Mouse (Mus musculus) MN1 (cell line): ENCODE results near the gene Agrn.

Experiments used
- DNase-seq: peaks from one replicate; pipeline ENCODE4 v3.0.0-alpha.2; 2016; ENCODE audit warnings: low spot score

Agrn gene

GRCm38 (mm10) chr4:156202462-156202893 lies 5.2 kb upstream of the Agrn start:
- DNase-seq: peak; percentile 79

GRCm38 (mm10) chr4:156200623-156201475 lies 3.6 kb upstream of the Agrn start, which contains the start of gene Isg15:
Gene Isg15, minus strand, starts transcription at chr4:156200818.
- peak; percentile 76 for DNase-seq

GRCm38 (mm10) chr4:156197829-156198205 lies 529 bp upstream of the Agrn start:
- DNase-seq: peak; percentile 97

DNA sequence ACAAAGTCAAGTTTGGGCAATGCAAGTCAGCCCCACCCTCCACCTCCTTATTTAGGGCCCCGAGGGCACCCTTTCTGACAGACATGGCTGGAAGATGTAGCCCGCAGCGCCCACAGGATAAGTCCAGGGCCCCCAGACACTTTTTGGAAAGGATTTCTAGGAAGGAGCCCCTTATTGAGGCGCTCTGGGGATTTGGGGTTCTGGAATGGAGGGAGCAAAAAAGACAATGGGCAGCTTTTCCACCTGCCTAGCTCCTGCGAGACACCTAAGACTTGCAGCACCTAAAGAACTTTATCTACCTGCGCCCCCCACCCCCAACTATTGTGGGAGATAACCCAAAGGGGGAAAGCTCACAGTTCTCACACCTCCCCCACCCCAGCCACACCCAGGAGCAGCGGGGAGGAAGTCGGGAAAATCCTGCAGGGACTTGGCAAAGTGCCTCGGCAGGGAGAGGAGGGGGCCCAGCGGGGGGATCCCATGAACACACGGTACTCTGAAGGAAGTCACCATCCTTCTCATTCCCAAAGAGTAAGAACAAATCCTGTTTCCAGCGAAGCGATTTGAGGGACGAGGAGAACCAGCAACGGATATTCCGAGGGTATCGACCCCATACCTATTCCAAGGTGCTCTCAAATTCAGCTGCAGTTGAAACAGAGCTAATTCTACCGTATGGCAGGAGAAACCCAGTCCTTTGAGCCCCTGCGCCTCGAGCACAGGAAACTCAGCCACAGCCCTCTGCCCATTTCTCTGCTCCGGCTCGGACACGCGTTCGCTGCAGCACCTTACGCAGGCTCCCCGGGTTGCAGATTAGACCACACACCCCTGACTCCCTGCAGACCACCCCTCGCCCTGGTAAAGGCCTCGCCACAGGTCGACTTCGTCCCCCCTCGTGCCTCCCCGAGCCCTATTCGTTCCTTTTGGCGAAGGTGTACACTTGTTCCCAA lies 1.1 kb downstream of the Agrn start:
- DNase-seq: peak; percentile 61

- DNase-seq: no peak
Observed at GRCm38 (mm10) chr4:156194346-156194745, 2.9 kb downstream of the Agrn start.

GRCm38 (mm10) chr4:156193906-156194305 lies 3.4 kb downstream of the Agrn start:
- DNase-seq: no peak

GRCm38 (mm10) chr4:156193200-156193590 lies 4.1 kb downstream of the Agrn start:
- no peak for DNase-seq

GRCm38 (mm10) chr4:156192421-156193199 lies 4.7 kb downstream of the Agrn start:
- no peak for DNase-seq

GRCm38 (mm10) chr4:156188811-156189323 lies 8.4 kb downstream of the Agrn start:
- DNase-seq: no peak

DNA sequence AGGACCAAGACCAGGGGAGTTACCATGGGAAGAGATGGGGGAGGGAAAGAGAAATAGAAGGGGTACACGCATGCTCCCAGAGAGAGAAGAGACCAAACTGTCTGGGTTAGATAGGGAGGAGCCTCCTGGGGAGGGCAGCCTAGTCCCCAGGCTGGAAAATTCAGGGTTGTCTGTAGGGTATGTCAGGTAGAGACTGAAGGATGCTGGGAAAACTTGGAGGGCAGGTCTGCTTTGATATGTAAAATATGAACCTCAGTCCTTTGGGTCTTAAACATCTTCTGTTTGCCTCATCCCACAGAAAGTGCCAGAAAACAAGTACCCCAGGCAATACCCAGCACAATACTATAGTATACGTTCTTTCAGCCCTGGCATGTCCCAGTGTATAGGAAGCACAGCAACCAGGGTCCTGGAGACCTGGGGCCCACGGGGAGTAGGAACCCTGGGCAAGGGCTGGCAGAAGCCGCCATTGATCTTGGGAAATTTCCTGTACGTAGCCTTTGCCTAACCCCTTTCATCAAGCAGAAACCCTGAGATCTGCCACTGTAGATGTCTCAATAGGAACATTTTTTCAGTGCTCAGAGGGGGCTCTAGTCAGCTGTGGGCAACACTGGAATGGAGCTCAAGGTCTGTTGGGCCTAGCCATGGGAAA lies 9.0 kb downstream of the Agrn start:
- no peak for DNase-seq

DNA sequence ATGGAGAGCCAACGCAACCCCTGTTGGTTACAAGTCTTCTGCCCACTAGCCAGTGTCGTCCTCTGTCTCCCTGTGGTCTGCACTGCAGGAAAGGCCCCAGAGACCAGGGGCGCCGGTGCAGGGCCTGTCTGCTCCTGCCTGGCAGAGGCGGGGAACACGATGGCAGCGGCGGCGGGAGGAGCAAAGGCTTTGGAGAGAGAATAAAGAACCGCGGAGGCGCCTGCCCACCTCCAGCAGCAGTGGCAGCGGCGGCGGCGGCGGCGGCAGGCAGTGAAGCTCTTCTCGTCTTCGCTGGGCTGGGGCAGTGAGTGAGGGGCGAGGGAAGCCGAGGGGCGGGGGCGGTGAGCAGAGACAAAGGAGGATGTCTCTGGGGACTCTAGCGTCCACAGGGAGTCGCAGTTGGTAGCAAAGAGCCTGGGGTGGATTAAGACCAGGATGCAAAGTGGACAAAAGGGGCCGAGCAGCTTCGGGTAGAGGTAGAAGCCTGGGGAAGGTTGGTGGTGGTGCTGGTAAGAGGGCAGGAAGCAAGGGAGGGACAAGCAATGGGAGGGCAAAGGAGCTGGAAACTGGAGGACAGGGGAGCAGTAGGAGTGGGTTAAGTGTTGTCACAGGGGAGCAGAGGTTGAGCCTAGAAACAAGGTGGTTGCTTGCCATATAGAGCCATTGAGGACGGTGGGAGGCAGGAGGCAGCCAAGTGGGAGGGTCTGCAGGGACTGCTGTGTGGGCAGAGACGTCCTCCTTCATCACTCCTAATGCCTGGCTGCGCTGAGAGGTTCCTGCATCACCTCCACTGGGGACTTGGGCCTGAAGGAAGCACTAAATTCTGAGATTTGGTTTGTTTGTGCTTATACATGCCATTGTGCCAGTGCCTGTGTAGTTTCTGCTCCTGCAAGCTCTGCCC lies 11.1 kb downstream of the Agrn start:
- no peak for DNase-seq

DNA sequence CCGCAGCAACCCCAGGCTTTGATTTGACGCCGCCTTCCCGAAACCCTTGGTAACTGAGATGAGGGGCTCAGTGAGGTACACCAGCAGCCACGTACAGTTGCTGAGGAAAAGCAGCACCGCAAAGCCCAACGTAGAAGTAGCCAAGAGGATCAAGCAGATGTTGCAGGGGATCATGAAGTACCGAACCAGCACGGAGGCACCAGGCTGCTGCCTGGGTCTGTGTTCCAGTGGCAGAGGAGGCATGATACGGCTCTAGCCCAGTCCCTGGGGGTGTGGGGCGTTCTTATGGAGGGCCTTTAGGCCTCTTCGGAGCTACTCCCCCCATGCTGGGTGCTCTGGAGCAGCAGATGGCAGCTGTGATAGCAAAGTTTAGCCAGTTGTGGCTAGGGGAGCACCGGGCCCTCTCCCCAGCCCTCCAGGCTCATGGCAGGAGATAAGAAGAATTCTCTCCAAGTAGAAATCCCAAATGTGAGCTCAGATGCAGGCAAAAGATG lies 11.8 kb downstream of the Agrn start:
- DNase-seq: no peak

- DNase-seq: no peak
Observed at GRCm38 (mm10) chr4:156184291-156184954, 12.9 kb downstream of the Agrn start.

- DNase-seq: no peak
Observed at GRCm38 (mm10) chr4:156183747-156184146, 13.5 kb downstream of the Agrn start.

DNA sequence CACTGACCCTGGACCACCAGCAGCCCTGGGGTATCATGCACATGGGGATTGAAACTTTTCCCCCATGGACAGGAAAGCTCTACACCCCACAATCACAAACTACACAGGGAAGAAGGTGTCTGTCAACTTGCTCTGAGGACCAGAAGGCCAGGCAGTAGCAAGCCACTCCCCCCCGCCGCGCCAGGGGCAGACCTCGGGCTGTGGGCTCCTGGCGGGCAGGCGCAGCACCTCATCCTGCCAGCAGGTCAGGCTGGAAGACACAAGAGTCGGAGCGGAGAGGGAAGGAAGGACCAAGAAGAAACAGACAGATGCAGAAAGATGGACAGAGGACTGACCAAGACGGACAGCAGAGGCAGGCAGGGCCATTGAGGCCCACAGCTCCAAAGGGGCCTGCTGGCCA lies 19.7 kb downstream of the Agrn start:
- no peak for DNase-seq

GRCm38 (mm10) chr4:156171828-156172227 lies 25.5 kb downstream of the Agrn start:
- no peak for DNase-seq

- DNase-seq: no peak
Observed at GRCm38 (mm10) chr4:156169129-156169528, 28.2 kb downstream of the Agrn start.

DNA sequence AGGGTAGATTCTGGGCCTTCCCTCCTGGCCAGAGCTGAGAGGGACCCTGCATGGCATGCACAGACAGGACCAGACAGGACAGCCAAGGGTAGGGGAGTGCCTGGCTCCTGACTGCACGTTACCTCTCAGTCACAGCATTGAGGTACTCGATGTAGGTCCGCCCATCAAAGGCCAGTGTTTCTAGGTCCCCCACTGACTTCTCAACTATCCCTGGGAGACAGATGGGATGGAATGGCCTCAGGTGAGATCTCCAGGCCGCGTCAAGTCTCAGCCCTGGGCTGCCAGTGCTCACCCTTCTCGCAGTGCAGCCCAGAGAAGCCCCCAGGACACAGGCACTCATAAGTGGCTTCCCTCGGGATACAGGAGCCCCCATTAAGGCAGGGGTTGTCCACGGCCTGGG lies 28.7 kb downstream of the Agrn start:
- DNase-seq: no peak

DNA sequence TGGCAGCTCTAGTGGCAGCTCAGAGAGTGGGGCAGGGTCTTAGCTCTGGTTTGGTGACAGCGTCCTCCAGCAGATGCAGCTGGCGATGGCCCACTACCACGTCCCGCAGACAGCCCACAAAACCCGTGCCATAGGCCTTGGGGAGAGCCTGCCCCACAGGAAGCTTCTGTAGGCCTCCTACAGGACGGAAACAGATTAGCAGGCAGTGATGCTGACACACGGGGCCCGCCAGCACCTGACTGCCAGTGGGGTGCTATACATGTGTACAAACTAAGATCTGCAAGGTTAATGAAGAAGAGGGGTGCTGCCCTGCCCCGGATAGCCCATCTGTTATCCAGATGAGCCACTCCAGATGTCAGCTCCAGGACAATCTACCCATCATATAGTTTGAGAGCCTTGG lies 30.8 kb downstream of the Agrn start:
- DNase-seq: no peak
